Mouse (Mus musculus) liver, postnatal 0 days (tissue): ENCODE results near the gene Kpna2. TPM values are rescaled to one million over a fixed set of nuclear protein-coding genes. Genes with fewer than 3 reads are reported as not detected.

Experiments used
- ATAC-seq: fragments of 200-750 bp; cut with Nextera tagmentation; 2 replicates; pipeline ENCODE4 v1.8.0; 2017; ENCODE audit warnings: mild to moderate bottlenecking, moderate library complexity
- DNase-seq: peaks from one replicate; pipeline ENCODE4 v3.0.0-alpha.2; 2016
- H3K27ac ChIP-seq: fragments of 300-500 bp; sonication (generic); 2 replicates; pipeline ENCODE4 v1.5.1; 2014; ENCODE audit warnings: antibody characterized with exemption, moderate library complexity, mild to moderate bottlenecking, low read depth
- H3K27me3 ChIP-seq: fragments of 300-500 bp; sonication (generic); 2 replicates; pipeline ENCODE4 v1.6.1; 2014; ENCODE audit warnings: low read length, control low read depth, mixed read lengths; ENCODE audit not compliant: insufficient read depth
- H3K36me3 ChIP-seq: fragments of 300-500 bp; sonication (generic); replicated peaks from 2 replicates; pipeline ENCODE4 v1.6.1; 2014; ENCODE audit warnings: mild to moderate bottlenecking, control low read depth, low read length, moderate library complexity, mixed read lengths; ENCODE audit not compliant: insufficient read depth
- H3K4me1 ChIP-seq: fragments of 300-500 bp; sonication (generic); 2 replicates; pipeline ENCODE4 v1.6.1; 2014; ENCODE audit warnings: antibody characterized with exemption, mild to moderate bottlenecking, control low read depth; ENCODE audit not compliant: insufficient read depth
- H3K4me2 ChIP-seq: fragments of 300-500 bp; sonication (generic); 2 replicates; pipeline ENCODE4 v1.6.1; 2014; ENCODE audit warnings: low read depth, mild to moderate bottlenecking, low read length, moderate library complexity, mixed read lengths
- H3K4me3 ChIP-seq: fragments of 300-500 bp; sonication (generic); 2 replicates; pipeline ENCODE4 v1.5.1; 2014; ENCODE audit warnings: low read depth, low read length
- H3K9ac ChIP-seq: fragments of 300-500 bp; sonication (generic); replicated peaks from 2 replicates; pipeline ENCODE4 v1.6.1; 2014; ENCODE audit warnings: mild to moderate bottlenecking, moderate library complexity
- H3K9me3 ChIP-seq: fragments of 300-500 bp; sonication (generic); 2 replicates; pipeline ENCODE4 v1.6.1; 2016; ENCODE audit warnings: mild to moderate bottlenecking, control low read depth, low read length, mixed read lengths
- CTCF ChIP-seq: sonication (generic); IDR thresholded peaks from 2 replicates; pipeline ENCODE4 v1.5.1; 2016; ENCODE audit warnings: antibody characterized with exemption, low read depth
- EP300 ChIP-seq: IDR thresholded peaks from 2 replicates; pipeline ENCODE4 v1.6.1; 2016; ENCODE audit warnings: antibody characterized with exemption, low read depth, mild to moderate bottlenecking
- WGBS: fragments of 180-500 bp; shearing (Covaris S2); extraction: QIAGEN DNeasy Blood & Tissue Kit; methylation state at CpG from one replicate; pipeline ENCODE4 v1.1.7; 2014; ENCODE audit not compliant: insufficient replicate concordance; 5-methylcytosine and 5-hydroxymethylcytosine counted together
- polyA plus RNA-seq: library from polyadenylated mRNA; unstranded; fragments of >200 nt; fragmentation: Nextera tagmentation; extraction: Ambion mirVana; gene quantifications from 2 replicates; pipeline ENCODE4 v1.2.1, GENCODE M21; 2015

Gene Kpna2
- polyA plus RNA-seq, 1 experiment from 2014 or later: 128 TPM

GRCm38 (mm10) chr11:106965881-106966280, 33.5 kb downstream of the Kpna2 start:
- no peak overlapping the region for H3K4me2 ChIP-seq
- no peak overlapping the region for H3K9ac ChIP-seq
- H3K9me3 ChIP-seq: no peaks in the 10 kb centered on the region
- no peaks in the 10 kb centered on the region for H3K27me3 ChIP-seq
- no peak overlapping the region for H3K27ac ChIP-seq
- WGBS: 83% methylated on average over 4 of the region's 4 CpGs
- ATAC-seq: no peak
- peaks cover 15% of the 10 kb centered on the region for H3K4me1 ChIP-seq
- no peak for DNase-seq
- no peaks in the 10 kb centered on the region for H3K36me3 ChIP-seq
- TF ChIP-seq CTCF: no peak
- no peak overlapping the region for H3K4me3 ChIP-seq

GRCm38 (mm10) chr11:106962310-106962709, 37.0 kb downstream of the Kpna2 start:
- TF ChIP-seq EP300 (no peak), CTCF (no peak)
- ATAC-seq (no peak), DNase-seq (no peak)
- Histone ChIP-seq H3K9me3 (no peaks in the 10 kb centered on the region), H3K27ac (peak overlapping the region; percentile 76), H3K36me3 (no peaks in the 10 kb centered on the region), H3K4me2 (peak overlapping the region; percentile 47), H3K9ac (no peak overlapping the region), H3K4me1 (peaks cover 24% of the 10 kb centered on the region), H3K4me3 (no peak overlapping the region), H3K27me3 (no peaks in the 10 kb centered on the region)
- WGBS: 67% methylated on average over 9 of the region's 9 CpGs

- Histone ChIP-seq H3K4me1 (peaks cover 29% of the 10 kb centered on the region), H3K4me2 (peak overlapping the region; percentile 47; the same call in 1 of the 2 replicates), H3K27ac (peak overlapping the region; percentile 76), H3K36me3 (no peaks in the 10 kb centered on the region), H3K9ac (no peak overlapping the region; the same call in 1 of the 2 replicates), H3K9me3 (no peaks in the 10 kb centered on the region), H3K4me3 (no peak overlapping the region), H3K27me3 (no peaks in the 10 kb centered on the region)
- TF ChIP-seq CTCF (no peak), EP300 (no peak)
- 23% methylated on average over 13 of the region's 13 CpGs for WGBS
- peak; percentile 49 for DNase-seq
- ATAC-seq: peak; percentile 24
Observed at GRCm38 (mm10) chr11:106961471-106962081, 37.8 kb downstream of the Kpna2 start.

- H3K9me3 ChIP-seq: no peaks in the 10 kb centered on the region
- no peak overlapping the region for H3K27ac ChIP-seq
- DNase-seq (no peak), ATAC-seq (no peak)
- H3K9ac ChIP-seq: no peak overlapping the region
- H3K36me3 ChIP-seq: no peaks in the 10 kb centered on the region
- peaks cover 31% of the 10 kb centered on the region for H3K4me1 ChIP-seq
- 81% methylated on average over 5 of the region's 5 CpGs for WGBS
- no peaks in the 10 kb centered on the region for H3K27me3 ChIP-seq
- no peak overlapping the region for H3K4me3 ChIP-seq
- TF ChIP-seq CTCF: no peak
- TF ChIP-seq EP300: no peak
- no peak overlapping the region for H3K4me2 ChIP-seq
Observed at GRCm38 (mm10) chr11:106959121-106959520, 40.2 kb downstream of the Kpna2 start.

GRCm38 (mm10) chr11:106958407-106959071, 40.8 kb downstream of the Kpna2 start:
- no peak overlapping the region for H3K27ac ChIP-seq
- ATAC-seq (no peak), DNase-seq (no peak)
- no peak for TF ChIP-seq EP300
- no peak for TF ChIP-seq CTCF
- H3K9ac ChIP-seq: no peak overlapping the region
- H3K27me3 ChIP-seq: no peaks in the 10 kb centered on the region
- H3K36me3 ChIP-seq: no peaks in the 10 kb centered on the region
- no peaks in the 10 kb centered on the region for H3K9me3 ChIP-seq
- H3K4me1 ChIP-seq: peaks cover 31% of the 10 kb centered on the region
- no peak overlapping the region for H3K4me3 ChIP-seq
- no peak overlapping the region for H3K4me2 ChIP-seq
- WGBS: 69% methylated on average over 6 of the region's 6 CpGs

GRCm38 (mm10) chr11:106957271-106957980, 41.9 kb downstream of the Kpna2 start:
- no peaks in the 10 kb centered on the region for H3K9me3 ChIP-seq
- H3K27me3 ChIP-seq: no peaks in the 10 kb centered on the region
- peak; percentile 66; the same call in 1 of the 2 replicates for TF ChIP-seq EP300
- no peak for TF ChIP-seq CTCF
- H3K27ac ChIP-seq: peak overlapping the region; percentile 64
- H3K4me1 ChIP-seq: peaks cover 30% of the 10 kb centered on the region
- 20% methylated on average over 12 of the region's 12 CpGs for WGBS
- H3K4me3 ChIP-seq: no peak overlapping the region
- ATAC-seq (peak; percentile 91), DNase-seq (peak; percentile 71)
- H3K36me3 ChIP-seq: no peaks in the 10 kb centered on the region
- H3K9ac ChIP-seq: no peak overlapping the region
- 0 out of 2 replicates have a peak overlapping the region, but pooled peaks have one; percentile 30 for H3K4me2 ChIP-seq
